Mouse (Mus musculus): ENCODE results near the gene Mapt. TPM values are rescaled to one million over a fixed set of nuclear protein-coding genes. Genes with fewer than 3 reads are reported as not detected.

Gene Mapt
- polyA plus RNA-seq, 1 experiment from 2014 or later, result 939 TPM

DNA sequence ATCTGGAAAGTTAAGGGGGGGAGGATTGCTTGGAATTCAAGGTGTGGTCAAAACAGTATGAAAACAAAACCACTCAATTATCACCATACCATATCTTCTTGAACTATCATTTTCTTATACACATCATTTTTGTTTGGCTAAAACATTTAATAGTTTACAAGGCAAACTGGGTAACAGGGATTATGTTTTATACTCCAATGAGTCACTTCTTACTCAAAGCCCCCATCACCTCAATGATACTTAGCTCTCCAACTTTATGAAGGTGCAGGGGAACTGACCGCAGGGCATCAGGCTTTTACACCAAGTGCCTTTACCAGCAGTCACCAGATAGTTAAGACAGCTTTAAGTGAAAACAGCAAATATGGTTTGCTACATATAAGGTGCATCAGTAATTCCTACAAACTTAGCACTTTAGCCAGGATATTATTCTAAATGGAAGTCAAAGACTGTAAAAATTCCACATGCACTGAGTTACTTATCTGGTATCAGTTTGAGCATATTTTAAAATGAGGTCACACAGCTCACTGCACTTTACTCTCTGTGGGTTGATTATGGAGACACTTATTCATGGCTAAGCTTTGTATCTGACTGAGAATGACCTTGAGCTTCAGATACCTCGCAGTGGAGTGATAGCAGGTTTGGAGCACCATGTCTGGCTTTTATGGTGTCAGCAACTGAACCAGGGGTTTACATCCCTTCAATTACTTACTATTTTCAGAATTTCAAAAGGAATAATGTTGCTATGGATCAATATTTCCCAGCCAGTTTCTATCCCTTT lies 132.8 kb downstream of the Mapt start:
- H3K36me3 ChIP-seq (replicated peaks; ENCODE audit: control insufficient read depth, insufficient read depth), result peaks cover 22% of the 10 kb centered on the region
- H3K4me2 ChIP-seq (replicated peaks), result no peak overlapping the region
- WGBS, result 95% methylated on average over 2 of the region's 2 CpGs
- ATAC-seq (ENCODE audit: low FRiP score) (no peak), DNase-seq (ENCODE audit: low spot score) (no peak)
- no peaks in the 10 kb centered on the region for H3K4me1 ChIP-seq (replicated peaks; ENCODE audit: control insufficient read depth, insufficient read depth, low read length)
- H3K9me3 ChIP-seq (ENCODE audit: control insufficient read depth, low read length), result no peaks in the 10 kb centered on the region
- H3K27me3 ChIP-seq (ENCODE audit: control insufficient read depth, insufficient read depth, low read length), result no peaks in the 10 kb centered on the region
- no peak overlapping the region for H3K4me3 ChIP-seq (replicated peaks; ENCODE audit: low read length)
- no peak overlapping the region for H3K27ac ChIP-seq
- no peak overlapping the region for H3K9ac ChIP-seq

DNA sequence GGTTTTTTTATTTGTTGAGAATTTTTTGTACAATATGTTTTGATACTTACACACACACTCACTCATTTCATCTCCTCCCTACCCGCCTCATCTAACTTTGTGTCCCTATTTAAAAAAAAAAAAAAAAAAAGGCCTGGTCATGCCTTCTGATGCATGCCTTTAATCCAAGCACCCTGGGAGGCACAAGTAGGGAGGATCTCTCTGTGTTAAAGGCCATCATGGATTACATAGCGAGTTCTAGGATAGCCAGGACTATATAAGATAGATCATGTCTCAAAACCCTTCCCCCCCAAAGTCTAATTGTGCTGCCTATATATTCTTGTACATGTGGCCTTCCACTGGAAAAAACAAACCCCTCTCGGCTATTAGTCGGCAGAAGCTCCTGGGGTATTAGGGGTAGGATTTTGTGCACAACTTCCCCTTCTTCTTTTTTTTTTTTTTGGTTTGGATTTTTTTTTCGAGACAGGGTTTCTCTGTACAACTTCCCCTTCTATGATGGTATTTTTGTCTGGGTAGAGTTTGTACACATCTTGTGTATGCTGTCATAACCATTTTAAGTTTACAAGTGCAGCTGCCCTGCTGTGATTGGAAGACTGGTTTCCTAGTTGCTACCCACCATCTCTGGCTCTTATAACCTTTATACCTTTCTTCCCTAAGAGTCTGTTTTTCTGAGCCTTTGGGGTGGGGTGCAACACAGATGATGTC lies 136.4 kb downstream of the Mapt start:
- no peak for DNase-seq (ENCODE audit: low spot score)
- H3K9ac ChIP-seq, result no peak overlapping the region
- H3K27me3 ChIP-seq (ENCODE audit: control insufficient read depth, insufficient read depth, low read length), result no peaks in the 10 kb centered on the region
- no peaks in the 10 kb centered on the region for H3K9me3 ChIP-seq (ENCODE audit: control insufficient read depth, low read length)
- H3K4me1 ChIP-seq (replicated peaks; ENCODE audit: control insufficient read depth, insufficient read depth, low read length), result no peaks in the 10 kb centered on the region
- H3K27ac ChIP-seq, result no peak overlapping the region
- H3K4me3 ChIP-seq (replicated peaks; ENCODE audit: low read length), result no peak overlapping the region
- H3K36me3 ChIP-seq (replicated peaks; ENCODE audit: control insufficient read depth, insufficient read depth), result peaks cover 23% of the 10 kb centered on the region
- 85% methylated on average over 5 of the region's 5 CpGs for WGBS
- ATAC-seq (ENCODE audit: low FRiP score), result no peak
- H3K4me2 ChIP-seq (replicated peaks), result no peak overlapping the region

GRCm38 (mm10) chr11:104376291-104376690 lies 145.1 kb downstream of the Mapt start:
- H3K9ac ChIP-seq, result no peak overlapping the region
- DNase-seq (ENCODE audit: low spot score) (no peak), ATAC-seq (ENCODE audit: low FRiP score) (no peak)
- 87% methylated on average over 3 of the region's 3 CpGs for WGBS
- H3K36me3 ChIP-seq (replicated peaks; ENCODE audit: control insufficient read depth, insufficient read depth), result peaks cover 7% of the 10 kb centered on the region; the same call in 1 of the 2 replicates
- H3K27me3 ChIP-seq (ENCODE audit: control insufficient read depth, insufficient read depth, low read length), result no peaks in the 10 kb centered on the region
- H3K4me1 ChIP-seq (replicated peaks; ENCODE audit: control insufficient read depth, insufficient read depth, low read length), result no peaks in the 10 kb centered on the region
- H3K4me2 ChIP-seq (replicated peaks), result no peak overlapping the region
- no peaks in the 10 kb centered on the region for H3K9me3 ChIP-seq (ENCODE audit: control insufficient read depth, low read length)
- no peak overlapping the region for H3K27ac ChIP-seq
- no peak overlapping the region for H3K4me3 ChIP-seq (replicated peaks; ENCODE audit: low read length)

- peaks cover 7% of the 10 kb centered on the region; the same call in 1 of the 2 replicates for H3K36me3 ChIP-seq (replicated peaks; ENCODE audit: control insufficient read depth, insufficient read depth)
- no peak overlapping the region for H3K27ac ChIP-seq
- no peak overlapping the region for H3K4me2 ChIP-seq (replicated peaks)
- no peaks in the 10 kb centered on the region for H3K4me1 ChIP-seq (replicated peaks; ENCODE audit: control insufficient read depth, insufficient read depth, low read length)
- WGBS, result 83% methylated on average over 1 of the region's 1 CpGs
- no peaks in the 10 kb centered on the region for H3K27me3 ChIP-seq (ENCODE audit: control insufficient read depth, insufficient read depth, low read length)
- DNase-seq (ENCODE audit: low spot score), result no peak
- no peaks in the 10 kb centered on the region for H3K9me3 ChIP-seq (ENCODE audit: control insufficient read depth, low read length)
- ATAC-seq (ENCODE audit: low FRiP score), result no peak
- no peak overlapping the region for H3K9ac ChIP-seq
- H3K4me3 ChIP-seq (replicated peaks; ENCODE audit: low read length), result no peak overlapping the region
Observed at GRCm38 (mm10) chr11:104379635-104380034, 148.4 kb downstream of the Mapt start.

Small RNA genes within 50 kb of the gene (microRNA-seq; reads per million reads assigned to microRNA genes)
- gene Gm47310, result not detected

Other genes starting within 250 kb of the Mapt start
- gene Crhr1, start 98.5 kb upstream of the Mapt start, polyA plus RNA-seq (2014; fragmentation: Nextera tagmentation; extraction: Ambion mirVana), result 6.7 and 7.3 TPM in 2 replicates
- not detected in 2 replicates for gene Sppl2c, start 45.1 kb upstream of the Mapt start, polyA plus RNA-seq (2014; fragmentation: Nextera tagmentation; extraction: Ambion mirVana)
- 30.7 and 33.8 TPM in 2 replicates for gene Kansl1, start 237.5 kb downstream of the Mapt start, polyA plus RNA-seq (2014; fragmentation: Nextera tagmentation; extraction: Ambion mirVana)